Mouse (Mus musculus) cerebellum, postnatal 10 days (tissue): ENCODE data around the gene Col4a1.

ENCODE experiments used
- DNase-seq, 2 experiments: peaks; one replicate each; pipeline ENCODE4 v3.0.0; 2021; ENCODE audit warnings: mixed read lengths in 2 of 2

Gene Col4a1

GRCm38 (mm10) chr8:11173284-11174191 is 139.1 kb downstream of the Col4a1 start:
- peak; percentile 80 for DNase-seq

- peak; percentile 63 to 72 for DNase-seq
Measured at GRCm38 (mm10) chr8:11171526-11171925, 141.1 kb downstream of the Col4a1 start.

GRCm38 (mm10) chr8:11169383-11169782 is 143.2 kb downstream of the Col4a1 start:
- no peak for DNase-seq

- DNase-seq, result no peak
Measured at GRCm38 (mm10) chr8:11168780-11169179, 143.8 kb downstream of the Col4a1 start.

- DNase-seq, result no peak
Measured at GRCm38 (mm10) chr8:11167955-11168354, 144.7 kb downstream of the Col4a1 start.

- no peak for DNase-seq
Measured at GRCm38 (mm10) chr8:11165592-11165991, 147.0 kb downstream of the Col4a1 start.

GRCm38 (mm10) chr8:11156319-11156692 is 156.3 kb downstream of the Col4a1 start:
- DNase-seq, result no peak

GRCm38 (mm10) chr8:11155579-11156318 is 156.9 kb downstream of the Col4a1 start:
- no peak for DNase-seq

- DNase-seq, result peak; percentile 62 to 73
Measured at GRCm38 (mm10) chr8:11150268-11150667, 162.4 kb downstream of the Col4a1 start.

- DNase-seq, result peak; percentile 30 to 60
Measured at GRCm38 (mm10) chr8:11149201-11149810, 163.3 kb downstream of the Col4a1 start.

- peak in 1 of 2 experiments; percentile 13 for DNase-seq
Measured at GRCm38 (mm10) chr8:11148797-11149196, 163.8 kb downstream of the Col4a1 start.
